Mouse (Mus musculus) limb, embryonic 11.5 days (tissue): ENCODE measurements around the gene Oser1. TPM values are rescaled to one million over a fixed set of nuclear protein-coding genes. Genes with fewer than 3 reads are reported as not detected.

Source experiments
- ATAC-seq: fragments of 200-750 bp; cut with Nextera tagmentation; 2 replicates; pipeline ENCODE4 v1.8.0; 2017; ENCODE audit warnings: low read depth; ENCODE audit not compliant: insufficient number of reproducible peaks, low FRiP score, low TSS enrichment
- DNase-seq: peaks from one replicate; pipeline ENCODE4 v3.0.0-alpha.2; 2015; ENCODE audit warnings: low spot score
- H3K27ac ChIP-seq: fragments of 300-500 bp; sonication (generic); replicated peaks from 2 replicates; pipeline ENCODE4 v1.5.1; 2014; ENCODE audit warnings: low read depth, mild to moderate bottlenecking, low read length
- H3K27me3 ChIP-seq: fragments of 300-500 bp; sonication (generic); 2 replicates; pipeline ENCODE4 v1.6.1; 2014; ENCODE audit warnings: mild to moderate bottlenecking, low read length, mixed read lengths; ENCODE audit not compliant: control insufficient read depth, insufficient read depth
- H3K36me3 ChIP-seq: fragments of 300-500 bp; sonication (generic); 2 replicates; pipeline ENCODE4 v1.6.1; 2014; ENCODE audit warnings: mild to moderate bottlenecking, low read length, moderate library complexity, mixed read lengths; ENCODE audit not compliant: control insufficient read depth, insufficient read depth
- H3K4me1 ChIP-seq: fragments of 300-500 bp; sonication (generic); 2 replicates; pipeline ENCODE4 v1.6.1; 2014; ENCODE audit warnings: low read length, mixed read lengths; ENCODE audit not compliant: control insufficient read depth, insufficient read depth
- H3K4me2 ChIP-seq: fragments of 300-500 bp; sonication (generic); 2 replicates; pipeline ENCODE4 v1.6.1; 2014; ENCODE audit warnings: low read depth, mild to moderate bottlenecking, moderate library complexity; ENCODE audit not compliant: severe bottlenecking
- H3K4me3 ChIP-seq: fragments of 300-500 bp; sonication (generic); 2 replicates; pipeline ENCODE4 v1.5.1; 2014; ENCODE audit warnings: low read depth, low read length
- H3K9ac ChIP-seq: fragments of 300-500 bp; sonication (generic); 2 replicates; pipeline ENCODE4 v1.6.1; 2014; ENCODE audit warnings: mild to moderate bottlenecking, low read length
- H3K9me3 ChIP-seq: fragments of 300-500 bp; sonication (generic); 2 replicates; pipeline ENCODE4 v1.6.1; 2016; ENCODE audit warnings: low read length; ENCODE audit not compliant: control insufficient read depth
- WGBS: fragments of 180-500 bp; shearing (Covaris S2); extraction: QIAGEN DNeasy Blood & Tissue Kit; methylation state at CpG from one replicate; pipeline ENCODE4 v1.1.7; 2014; 5-methylcytosine and 5-hydroxymethylcytosine counted together
- polyA plus RNA-seq: library from polyadenylated mRNA; unstranded; fragments of >200 nt; fragmentation: Nextera tagmentation; extraction: Ambion mirVana; gene quantifications from 2 replicates; pipeline ENCODE4 v1.2.1, GENCODE M21; 2014

Oser1 gene
- polyA plus RNA-seq, 1 experiment from 2014 or later, result 92.5 TPM

DNA sequence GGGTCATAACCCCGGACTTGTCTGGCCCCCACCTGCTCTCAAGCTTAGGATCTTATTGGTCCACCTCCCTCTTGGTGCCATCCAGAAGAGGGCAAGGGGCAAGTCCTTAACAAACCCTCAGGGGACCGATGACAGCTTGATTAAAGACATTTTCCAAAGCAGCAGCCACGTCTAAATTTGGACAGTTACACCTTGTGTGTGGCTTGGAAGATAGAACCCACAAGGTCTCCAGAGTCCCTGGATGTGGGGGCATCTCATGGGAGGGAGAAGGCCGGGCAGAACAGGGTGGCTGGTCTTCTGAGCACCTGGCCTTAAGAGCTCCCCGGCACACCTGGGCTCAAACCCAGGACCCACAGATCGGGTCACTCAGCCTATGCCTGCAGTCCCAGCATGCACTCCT is 30.5 kb downstream of the Oser1 start:
- Histone ChIP-seq H3K4me3 (no peak overlapping the region), H3K9ac (no peak overlapping the region), H3K27me3 (no peaks in the 10 kb centered on the region), H3K9me3 (no peaks in the 10 kb centered on the region), H3K36me3 (no peaks in the 10 kb centered on the region), H3K4me2 (no peak overlapping the region), H3K4me1 (peaks cover 11% of the 10 kb centered on the region; the same call in 1 of the 2 replicates), H3K27ac (no peak overlapping the region)
- DNase-seq, result no peak
- ATAC-seq, result no peak
- WGBS, result 65% methylated on average over 6 of the region's 6 CpGs

DNA sequence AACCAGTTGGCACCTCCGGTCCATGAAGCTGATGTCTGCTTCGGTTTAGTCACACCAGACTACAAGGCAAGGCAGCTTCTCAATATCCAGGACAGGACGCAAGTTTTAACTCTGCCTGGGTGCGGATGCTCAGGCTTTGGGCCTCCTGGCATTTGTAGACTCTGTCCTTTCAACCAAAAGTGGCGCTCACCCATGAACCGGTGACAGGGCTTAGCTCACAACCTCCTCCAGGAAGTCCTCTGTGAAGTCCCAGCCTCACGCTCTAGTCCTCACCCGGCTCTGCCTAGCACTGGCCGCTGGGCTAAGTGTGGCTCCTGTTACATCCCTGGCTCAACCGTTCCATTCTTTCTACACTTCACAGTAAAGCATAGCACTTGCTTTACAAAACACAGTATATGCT is 31.3 kb downstream of the Oser1 start:
- H3K9me3 ChIP-seq, result no peaks in the 10 kb centered on the region
- no peak for ATAC-seq

DNA sequence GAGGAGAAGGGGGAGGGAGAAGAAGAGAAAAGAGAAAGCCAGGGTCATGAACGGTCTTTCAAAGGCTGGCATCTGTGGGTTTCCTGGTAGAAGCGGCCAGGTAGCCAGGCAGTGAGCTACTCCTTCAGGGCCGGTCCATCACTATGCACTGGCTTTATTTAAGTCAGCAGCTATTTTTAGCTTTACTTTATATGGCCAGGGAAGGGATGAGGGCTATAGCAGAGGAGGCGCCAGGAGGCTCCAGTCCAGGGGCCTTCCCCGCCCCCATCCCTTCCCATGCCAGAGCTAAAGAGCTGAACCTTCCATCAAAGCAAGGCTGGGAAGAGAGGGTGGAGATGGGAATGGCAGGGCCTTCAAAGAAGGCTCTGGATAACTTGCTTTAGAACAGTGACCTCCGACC is 32.1 kb downstream of the Oser1 start:
- ATAC-seq, result no peak
- no peak for DNase-seq
- Histone ChIP-seq H3K9ac (no peak overlapping the region), H3K4me1 (peaks cover under 1% of the 10 kb centered on the region; the same call in 1 of the 2 replicates), H3K36me3 (no peaks in the 10 kb centered on the region), H3K4me2 (no peak overlapping the region), H3K27me3 (no peaks in the 10 kb centered on the region), H3K9me3 (no peaks in the 10 kb centered on the region), H3K27ac (no peak overlapping the region), H3K4me3 (no peak overlapping the region)
- WGBS, result 78% methylated on average over 6 of the region's 6 CpGs

More for the DNA sequence above, 31.3 kb downstream of the Oser1 start:
- H3K27ac ChIP-seq, result no peak overlapping the region
- no peak overlapping the region for H3K4me3 ChIP-seq
- 93% methylated on average over 10 of the region's 10 CpGs for whole genome bisulfite sequencing
- H3K9ac ChIP-seq, result no peak overlapping the region
- no peak for DNase-seq
- H3K36me3 ChIP-seq, result no peaks in the 10 kb centered on the region
- no peaks in the 10 kb centered on the region for H3K27me3 ChIP-seq
- peaks cover 8% of the 10 kb centered on the region; the same call in 1 of the 2 replicates for H3K4me1 ChIP-seq
- H3K4me2 ChIP-seq, result no peak overlapping the region

DNA sequence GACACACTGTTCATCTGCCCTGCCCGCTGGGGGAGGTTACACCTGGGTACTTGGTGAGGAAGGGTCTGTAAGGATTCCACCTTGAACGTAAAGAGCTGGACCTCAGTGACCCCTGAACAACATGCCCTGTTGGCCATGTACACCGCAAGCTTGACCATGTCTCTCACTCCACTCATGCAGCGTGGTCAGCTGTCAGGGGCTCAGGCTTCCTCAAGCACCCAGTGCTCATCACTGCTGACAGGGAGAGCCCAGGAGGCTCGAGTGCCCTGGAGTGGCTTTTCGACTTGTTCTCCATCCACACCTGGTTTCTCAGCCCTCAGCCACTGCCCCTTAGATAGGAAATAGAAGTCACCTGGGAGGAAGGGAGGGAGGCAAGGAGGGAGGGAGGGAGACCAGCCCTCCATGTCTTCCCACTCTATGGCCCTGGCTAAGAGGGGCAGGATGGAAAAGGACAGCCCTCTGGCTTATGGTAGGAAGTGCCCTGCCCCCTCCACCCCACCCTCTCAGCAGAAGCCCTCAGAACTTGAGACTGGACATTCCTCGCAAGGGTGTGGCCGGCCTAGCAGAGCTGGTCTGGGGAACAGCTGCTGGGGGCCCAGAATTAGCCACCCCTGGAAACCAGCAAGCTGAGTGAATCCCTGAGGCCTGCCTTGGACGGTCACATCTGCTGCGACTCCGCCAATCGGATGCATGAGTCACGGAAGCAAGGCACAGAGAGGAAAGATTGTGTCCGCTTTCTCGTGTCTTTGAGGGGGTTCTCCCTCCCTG is 37.9 kb downstream of the Oser1 start:
- Histone ChIP-seq H3K27ac (no peak overlapping the region), H3K4me1 (no peaks in the 10 kb centered on the region), H3K36me3 (no peaks in the 10 kb centered on the region), H3K4me2 (no peak overlapping the region), H3K4me3 (no peak overlapping the region), H3K9ac (no peak overlapping the region), H3K27me3 (no peaks in the 10 kb centered on the region), H3K9me3 (no peaks in the 10 kb centered on the region)
- DNase-seq, result no peak
- ATAC-seq, result no peak; the same call in 1 of the 2 replicates
- 67% methylated on average over 15 of the region's 15 CpGs for WGBS

DNA sequence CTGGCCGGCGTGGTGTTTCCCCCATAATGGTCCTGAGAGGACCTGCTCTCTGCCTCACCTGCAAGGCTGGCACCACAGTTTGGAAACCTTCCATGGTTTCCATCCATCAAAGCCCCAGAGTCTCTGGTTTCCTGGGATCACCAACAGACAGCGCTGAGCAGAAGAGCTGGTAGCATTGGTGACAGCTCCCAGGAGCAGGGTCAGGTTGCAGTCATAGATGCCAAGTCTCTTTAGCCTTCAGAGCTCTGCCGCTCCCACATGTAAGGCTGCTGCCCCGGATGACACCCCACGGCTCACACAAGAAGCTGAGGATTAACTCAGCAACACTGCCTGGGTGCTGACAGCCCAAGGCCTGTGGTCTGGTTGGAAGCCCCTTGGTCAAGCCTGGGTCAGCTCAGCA is 39.4 kb downstream of the Oser1 start:
- H3K9ac ChIP-seq, result no peak overlapping the region
- no peak for ATAC-seq
- no peak overlapping the region for H3K4me3 ChIP-seq

DNA sequence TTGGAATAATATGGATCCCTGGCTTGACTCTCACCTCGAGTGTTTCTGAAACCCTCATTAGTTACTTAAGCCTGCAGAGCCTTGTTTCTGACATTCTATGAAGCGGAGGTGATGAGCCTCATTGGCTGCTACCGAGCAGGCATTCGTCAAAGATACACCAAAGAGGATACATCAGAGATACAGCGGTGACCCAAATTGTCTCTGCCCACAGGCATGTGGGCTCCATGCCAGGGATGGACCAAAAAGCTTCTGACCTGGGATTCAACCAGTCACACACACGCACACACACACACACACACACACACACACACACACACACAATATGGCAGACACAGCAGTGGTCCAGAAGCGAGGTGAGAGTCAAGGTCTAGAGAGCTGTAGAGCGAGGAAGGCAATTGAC is 43.3 kb downstream of the Oser1 start:
- no peak overlapping the region for H3K4me2 ChIP-seq
- H3K9ac ChIP-seq, result no peak overlapping the region
- DNase-seq (no peak), ATAC-seq (no peak)
- 89% methylated on average over 8 of the region's 8 CpGs for WGBS
- no peak overlapping the region for H3K4me3 ChIP-seq
- no peaks in the 10 kb centered on the region for H3K36me3 ChIP-seq
- H3K27me3 ChIP-seq, result peaks cover 5% of the 10 kb centered on the region
- no peaks in the 10 kb centered on the region for H3K4me1 ChIP-seq
- no peak overlapping the region for H3K27ac ChIP-seq
- no peaks in the 10 kb centered on the region for H3K9me3 ChIP-seq

More for the DNA sequence above, 39.4 kb downstream of the Oser1 start:
- Histone ChIP-seq H3K36me3 (no peaks in the 10 kb centered on the region), H3K27me3 (no peaks in the 10 kb centered on the region), H3K27ac (no peak overlapping the region), H3K9me3 (no peaks in the 10 kb centered on the region), H3K4me2 (no peak overlapping the region), H3K4me1 (no peaks in the 10 kb centered on the region)
- 83% methylated on average over 6 of the region's 6 CpGs for WGBS
- DNase-seq, result no peak

DNA sequence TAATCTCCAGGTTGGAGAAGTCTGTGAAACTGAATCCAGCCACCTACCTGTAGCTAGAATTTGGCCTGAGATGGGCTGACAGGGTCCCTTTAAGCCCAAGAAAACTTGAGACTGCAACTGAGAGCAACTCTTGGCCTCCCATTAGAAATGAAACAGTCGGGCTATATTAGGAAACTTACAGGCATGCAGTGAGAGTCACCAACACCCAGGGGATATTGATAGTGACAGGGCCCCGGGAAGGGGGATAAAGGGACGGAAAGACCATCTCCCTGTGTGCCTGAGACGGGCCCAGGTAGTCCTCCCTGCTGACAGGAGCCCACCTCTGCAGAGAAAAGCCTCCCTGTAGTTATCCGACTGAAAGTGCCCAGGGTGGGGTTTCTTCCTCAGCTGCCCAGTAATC is 45.1 kb downstream of the Oser1 start:
- ATAC-seq, result no peak
- no peak overlapping the region for H3K4me2 ChIP-seq
- H3K9ac ChIP-seq, result no peak overlapping the region
- peaks cover 23% of the 10 kb centered on the region for H3K27me3 ChIP-seq
- no peaks in the 10 kb centered on the region for H3K4me1 ChIP-seq
- no peaks in the 10 kb centered on the region for H3K9me3 ChIP-seq
- WGBS, result 85% methylated on average over 5 of the region's 5 CpGs
- H3K27ac ChIP-seq, result no peak overlapping the region
- no peaks in the 10 kb centered on the region for H3K36me3 ChIP-seq
- no peak overlapping the region for H3K4me3 ChIP-seq
- no peak for DNase-seq

DNA sequence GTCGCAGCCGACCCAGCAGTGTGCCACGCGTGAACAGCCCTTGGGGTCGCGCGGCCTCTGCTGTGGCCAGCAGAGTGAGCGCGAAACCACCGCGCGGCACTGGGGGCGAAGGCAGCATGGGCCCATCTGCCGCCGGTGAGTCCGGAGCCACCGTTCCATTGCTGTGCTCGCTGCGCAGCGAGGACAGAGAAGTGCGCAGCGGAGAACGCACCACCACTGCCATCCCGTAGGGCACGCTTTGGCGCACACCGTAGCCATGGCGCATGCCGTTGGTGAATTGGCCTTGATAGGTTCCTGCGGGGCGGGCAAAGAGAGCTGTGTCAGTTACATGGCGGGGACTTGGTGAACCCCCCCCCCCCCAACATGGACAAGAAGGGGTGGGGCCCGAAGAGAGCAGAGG is 48.4 kb downstream of the Oser1 start:
- DNase-seq (no peak), ATAC-seq (no peak; the same call in 1 of the 2 replicates)
- Histone ChIP-seq H3K27me3 (peaks cover 23% of the 10 kb centered on the region), H3K9me3 (no peaks in the 10 kb centered on the region), H3K4me3 (no peak overlapping the region), H3K9ac (no peak overlapping the region), H3K27ac (no peak overlapping the region), H3K36me3 (no peaks in the 10 kb centered on the region), H3K4me2 (no peak overlapping the region), H3K4me1 (no peaks in the 10 kb centered on the region)
- WGBS, result 32% methylated on average over 33 of the region's 33 CpGs

DNA sequence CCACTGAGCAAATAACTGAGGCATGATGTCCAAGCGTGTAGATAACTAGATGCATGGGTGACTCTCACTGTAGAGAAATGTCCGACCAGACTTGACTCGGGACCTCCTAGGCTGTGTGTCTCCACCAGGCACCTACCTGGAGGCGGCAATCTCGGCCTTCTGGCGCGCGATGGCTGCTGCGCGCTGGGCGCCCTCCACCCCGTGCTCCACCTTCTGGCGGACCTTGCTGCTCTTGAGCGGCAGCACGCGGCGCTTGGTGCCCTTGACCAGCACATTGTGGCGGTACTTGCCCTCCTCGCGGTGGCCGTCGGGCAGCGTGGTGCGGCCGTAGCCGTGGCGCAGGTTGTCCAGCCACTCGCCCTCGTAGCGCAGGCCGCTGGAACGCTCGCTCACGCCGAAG is 49.0 kb downstream of the Oser1 start:
- H3K4me1 ChIP-seq, result no peaks in the 10 kb centered on the region
- WGBS, result 46% methylated on average over 35 of the region's 35 CpGs

More for the DNA sequence above, 49.0 kb downstream of the Oser1 start:
- Histone ChIP-seq H3K9ac (no peak overlapping the region), H3K27me3 (peaks cover 23% of the 10 kb centered on the region), H3K36me3 (no peaks in the 10 kb centered on the region), H3K4me2 (no peak overlapping the region), H3K9me3 (no peaks in the 10 kb centered on the region), H3K27ac (no peak overlapping the region), H3K4me3 (no peak overlapping the region)
- ATAC-seq, result no peak
- DNase-seq, result no peak
